Mouse (Mus musculus): ENCODE results near the gene Slc39a10. TPM values are rescaled to one million over a fixed set of nuclear protein-coding genes. Genes with fewer than 3 reads are reported as not detected.
"Not testable (repeated sequence)": the region's sequence is repeated elsewhere in the genome, so short reads cannot be mapped to it uniquely, and the experiment has no call there.

Slc39a10 gene
- total RNA-seq, 2 experiments from 2014 or later: 15.8 to 17.8 TPM

DNA sequence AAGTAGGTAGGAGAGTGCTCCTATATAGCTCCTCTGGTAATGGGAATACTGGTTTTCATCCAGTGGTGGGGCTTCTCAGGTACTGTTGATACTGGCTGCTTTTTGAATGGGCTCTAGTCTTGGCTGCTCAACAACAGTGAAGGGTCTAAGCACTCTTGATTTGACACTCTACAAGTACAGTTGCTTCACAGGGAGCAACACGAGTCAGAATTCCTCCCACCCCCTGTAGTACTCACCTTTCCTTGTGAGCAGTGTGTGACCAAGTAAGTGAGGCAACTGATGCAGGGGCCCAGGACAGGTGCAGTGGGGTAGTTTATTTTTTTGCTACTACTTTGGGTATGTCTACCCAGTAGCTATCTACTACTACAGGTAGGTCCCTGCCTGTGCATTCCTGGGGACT is 87.6 kb downstream of the Slc39a10 start:
- no peak for ATAC-seq (ENCODE audit: poor library complexity, severe bottlenecking)

DNA sequence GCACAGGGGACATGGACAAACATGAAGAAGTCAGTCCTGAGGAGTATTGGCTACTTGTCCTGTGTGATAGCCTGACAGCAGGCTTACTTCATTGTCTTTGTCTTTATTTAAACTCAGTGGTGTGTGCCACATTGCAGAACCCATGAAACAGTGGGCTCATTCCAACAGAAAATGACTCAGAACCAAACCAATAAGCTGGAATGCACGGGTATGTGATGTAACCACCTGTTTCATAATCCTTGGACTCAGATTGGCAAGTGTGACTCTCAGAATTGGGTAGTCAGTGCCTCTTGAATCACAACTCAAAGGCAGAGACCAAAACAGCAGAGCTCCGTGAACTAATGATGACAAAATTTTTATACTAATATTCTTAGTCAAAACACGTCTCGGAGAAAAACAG is 110.4 kb downstream of the Slc39a10 start:
- not testable (repeated sequence) for ATAC-seq (ENCODE audit: poor library complexity, severe bottlenecking)

DNA sequence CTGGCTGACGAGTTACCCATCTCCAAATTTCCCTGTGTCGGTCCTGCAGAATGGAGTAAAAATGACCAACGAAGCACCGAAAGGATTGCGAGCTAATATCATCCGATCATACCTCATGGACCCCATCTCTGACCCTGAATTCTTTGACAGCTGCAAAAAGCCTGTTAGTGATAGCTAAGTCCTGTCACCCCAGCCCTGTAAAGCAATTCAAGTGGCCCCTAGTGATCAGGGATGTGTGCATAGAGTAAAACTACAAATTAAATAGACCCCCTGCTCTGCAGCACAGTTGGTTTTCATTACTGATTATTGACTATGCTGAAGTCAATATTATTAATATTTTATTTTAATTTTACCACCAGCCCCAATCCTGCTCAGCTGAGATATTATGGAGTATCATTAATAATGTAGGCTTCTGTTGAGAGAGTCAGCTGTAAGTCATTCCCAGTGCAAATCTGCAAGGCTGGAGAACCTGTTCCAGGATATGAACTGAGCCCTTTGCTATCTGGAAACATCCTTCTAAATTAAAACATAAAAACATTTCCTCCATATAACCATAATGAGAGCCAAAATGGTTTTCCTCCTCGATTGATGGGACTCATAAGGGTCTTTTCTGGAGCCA is 122.5 kb downstream of the Slc39a10 start:
- not testable (repeated sequence) for ATAC-seq (ENCODE audit: poor library complexity, severe bottlenecking)

- ATAC-seq (ENCODE audit: poor library complexity, severe bottlenecking): not testable (repeated sequence)
Measured at GRCm38 (mm10) chr1:46769318-46769717, 123.3 kb downstream of the Slc39a10 start.

GRCm38 (mm10) chr1:46764600-46764999 is 128.1 kb downstream of the Slc39a10 start:
- ATAC-seq (ENCODE audit: poor library complexity, severe bottlenecking): not testable (repeated sequence)

All from megakaryocyte, adult 5-6 weeks (primary cell).